Mouse (Mus musculus) hindbrain, embryonic 11.5 days (tissue): Measurements from ENCODE around the gene Rgmb. TPM values are rescaled to one million over a fixed set of nuclear protein-coding genes. Genes with fewer than 3 reads are reported as not detected.

Experiments used
- ATAC-seq: fragments of 200-750 bp; cut with Nextera tagmentation; 2 replicates; pipeline ENCODE4 v1.8.0; 2017; ENCODE audit warnings: mild to moderate bottlenecking, moderate TSS enrichment, moderate library complexity; ENCODE audit not compliant: low FRiP score
- DNase-seq: peaks from one replicate; pipeline ENCODE4 v3.0.0-alpha.2; 2015; ENCODE audit warnings: low spot score
- H3K27ac ChIP-seq: fragments of 300-500 bp; sonication (generic); 2 replicates; pipeline ENCODE4 v1.5.1; 2014; ENCODE audit warnings: mild to moderate bottlenecking, low read depth, low read length
- H3K27me3 ChIP-seq: fragments of 300-500 bp; sonication (generic); 2 replicates; pipeline ENCODE4 v1.6.1; 2014; ENCODE audit warnings: mild to moderate bottlenecking, low read length, moderate library complexity, mixed read lengths; ENCODE audit not compliant: control insufficient read depth, insufficient read depth
- H3K36me3 ChIP-seq: fragments of 300-500 bp; sonication (generic); 2 replicates; pipeline ENCODE4 v1.6.1; 2014; ENCODE audit warnings: mild to moderate bottlenecking, low read length, moderate library complexity, mixed read lengths; ENCODE audit not compliant: control insufficient read depth, insufficient read depth
- H3K4me1 ChIP-seq: fragments of 300-500 bp; sonication (generic); replicated peaks from 2 replicates; pipeline ENCODE4 v1.6.1; 2014; ENCODE audit warnings: low read length, mixed read lengths; ENCODE audit not compliant: control insufficient read depth, insufficient read depth
- H3K4me2 ChIP-seq: fragments of 300-500 bp; sonication (generic); replicated peaks from 2 replicates; pipeline ENCODE4 v1.6.1; 2014; ENCODE audit warnings: mild to moderate bottlenecking, low read depth, low read length
- H3K4me3 ChIP-seq: fragments of 300-500 bp; sonication (generic); 2 replicates; pipeline ENCODE4 v1.5.1; 2014; ENCODE audit warnings: low read depth, low read length
- H3K9ac ChIP-seq: fragments of 300-500 bp; sonication (generic); 2 replicates; pipeline ENCODE4 v1.6.1; 2014; ENCODE audit warnings: low read depth, low read length
- H3K9me3 ChIP-seq: fragments of 300-500 bp; sonication (generic); 2 replicates; pipeline ENCODE4 v1.6.1; 2016; ENCODE audit warnings: low read length; ENCODE audit not compliant: control insufficient read depth
- WGBS: fragments of 180-500 bp; shearing (Covaris S2); extraction: QIAGEN DNeasy Blood & Tissue Kit; methylation state at CpG from one replicate; pipeline ENCODE4 v1.1.7; 2014; 5-methylcytosine and 5-hydroxymethylcytosine counted together
- polyA plus RNA-seq: library from polyadenylated mRNA; unstranded; fragments of >200 nt; fragmentation: Nextera tagmentation; extraction: Ambion mirVana; gene quantifications from 2 replicates; pipeline ENCODE4 v1.2.1, GENCODE M21; 2014

The Rgmb gene
- polyA plus RNA-seq, 1 experiment from 2014 or later, result 102 TPM

DNA sequence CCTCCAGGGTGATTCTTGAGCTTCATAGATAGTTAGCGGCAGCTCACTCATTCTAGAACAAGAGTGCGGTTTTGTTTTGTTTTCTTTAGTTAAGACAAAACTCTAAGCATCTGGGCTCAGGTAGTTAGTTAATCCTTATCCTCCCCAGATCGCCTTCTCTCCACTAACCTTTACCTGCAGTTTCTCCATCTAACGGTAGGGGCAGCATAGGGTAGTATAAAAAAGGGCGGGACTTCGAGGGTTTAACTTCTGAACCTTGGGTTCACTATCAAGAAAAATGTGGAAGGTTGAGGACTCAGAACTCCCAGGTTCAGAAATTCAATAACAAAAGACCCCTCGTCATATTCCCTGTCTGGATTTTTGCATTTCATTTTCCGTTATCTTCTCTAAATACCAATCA lies 971 bp upstream of the Rgmb start:
- no peaks in the 10 kb centered on the region for H3K9me3 ChIP-seq
- ATAC-seq (no peak), DNase-seq (peak; percentile 84)
- no peaks in the 10 kb centered on the region for H3K27me3 ChIP-seq
- H3K4me2 ChIP-seq, result no peak overlapping the region
- H3K4me3 ChIP-seq, result no peak overlapping the region
- H3K36me3 ChIP-seq, result no peaks in the 10 kb centered on the region
- WGBS, result 15% methylated on average over 8 of the region's 8 CpGs
- no peak overlapping the region for H3K27ac ChIP-seq
- H3K9ac ChIP-seq, result no peak overlapping the region
- H3K4me1 ChIP-seq, result 0 out of 2 replicates have a peak, but pooled peaks cover 3% of the 10 kb centered on the region

DNA sequence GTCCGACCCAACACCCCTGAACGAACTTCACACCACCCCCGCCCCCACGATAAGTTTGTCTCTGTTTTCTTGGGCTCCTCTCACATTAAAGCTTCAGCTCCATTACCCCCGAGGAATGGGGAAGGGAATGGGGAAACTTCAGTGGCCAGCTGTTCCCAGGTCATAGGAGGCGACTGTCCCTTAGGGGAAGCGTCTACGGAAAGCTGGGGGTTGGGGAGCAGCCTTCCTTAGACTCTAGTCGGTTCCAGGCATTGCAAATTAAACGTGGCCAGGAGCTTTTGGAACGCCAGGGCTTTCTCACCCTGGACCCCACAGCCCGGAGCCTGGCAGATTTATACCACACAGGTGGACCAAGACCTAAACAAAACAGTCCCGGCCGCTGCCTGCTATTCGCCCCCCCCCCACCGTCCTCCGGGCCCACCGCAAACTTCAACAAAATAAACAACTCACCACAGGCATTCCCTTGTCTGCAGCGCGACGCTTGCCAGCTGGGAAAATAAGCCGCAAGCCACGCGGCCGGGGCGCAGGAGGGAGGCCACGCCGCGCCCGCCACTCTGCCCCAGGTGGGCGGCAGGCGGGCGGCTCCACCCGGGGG lies 571 bp downstream of the Rgmb start:
- Histone ChIP-seq H3K4me1 (0 out of 2 replicates have a peak, but pooled peaks cover 3% of the 10 kb centered on the region), H3K36me3 (no peaks in the 10 kb centered on the region), H3K9ac (peak overlapping the region; percentile 91), H3K9me3 (no peaks in the 10 kb centered on the region), H3K4me3 (peak overlapping the region; percentile 64), H3K27me3 (no peaks in the 10 kb centered on the region), H3K4me2 (peak overlapping the region; percentile 74), H3K27ac (peak overlapping the region; percentile 96)
- DNase-seq (no peak), ATAC-seq (no peak)
- WGBS, result under 1% methylated on average over 31 of the region's 34 CpGs

DNA sequence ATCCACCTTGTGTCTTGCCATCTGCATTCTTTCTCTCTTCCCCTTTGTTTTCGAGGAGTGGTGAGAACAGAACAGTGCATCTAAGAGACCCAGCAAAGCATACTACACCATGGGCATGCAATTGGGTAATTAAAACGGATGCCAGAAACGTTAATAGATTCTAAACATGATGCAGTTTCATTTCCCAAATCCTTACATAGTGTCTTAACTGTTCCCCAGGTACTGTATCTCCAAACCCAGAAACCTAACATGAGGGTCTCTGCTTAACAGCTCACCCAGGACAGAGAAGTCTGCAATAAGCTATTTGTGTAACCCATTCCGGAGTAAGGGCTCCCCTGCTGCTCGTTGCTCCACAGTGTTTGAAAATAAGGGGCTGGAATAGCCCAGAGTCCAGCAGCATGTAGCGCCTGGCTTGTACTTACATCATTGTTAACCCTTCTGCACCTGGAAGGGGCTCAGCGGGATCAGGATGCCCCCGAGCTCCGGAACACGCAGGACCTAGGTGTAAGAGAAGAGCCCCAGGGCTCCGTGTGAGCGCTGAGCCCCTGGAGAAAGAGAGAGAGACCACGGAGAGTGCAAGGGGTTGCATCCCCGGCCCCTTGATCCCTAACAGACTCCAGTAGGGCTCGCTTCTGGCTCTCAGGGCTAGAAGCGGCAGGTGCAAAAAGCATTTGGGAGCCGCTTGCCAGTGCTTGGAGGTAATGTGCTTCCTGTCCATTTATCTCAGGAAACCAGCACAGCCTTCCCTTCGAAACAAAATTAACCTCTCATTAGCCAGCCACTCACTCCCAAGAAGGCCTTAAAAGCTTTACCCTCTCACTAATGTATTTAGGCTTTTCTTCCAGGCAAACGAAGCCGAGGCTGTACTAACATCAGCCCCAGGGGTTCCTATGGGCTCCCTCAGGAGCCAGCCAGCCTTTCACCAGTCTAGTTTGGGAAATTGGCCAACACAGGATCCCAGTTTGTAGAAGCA lies 1.4 kb downstream of the Rgmb start:
- no peak for ATAC-seq
- Histone ChIP-seq H3K36me3 (no peaks in the 10 kb centered on the region), H3K4me2 (peak overlapping the region; percentile 74), H3K27ac (peak overlapping the region; percentile 96), H3K4me1 (0 out of 2 replicates have a peak, but pooled peaks cover 3% of the 10 kb centered on the region), H3K9ac (peak overlapping the region; percentile 91), H3K9me3 (no peaks in the 10 kb centered on the region), H3K4me3 (peak overlapping the region; percentile 64), H3K27me3 (no peaks in the 10 kb centered on the region)
- peak; percentile 65 for DNase-seq
- WGBS, result 1% methylated on average over 20 of the region's 20 CpGs

DNA sequence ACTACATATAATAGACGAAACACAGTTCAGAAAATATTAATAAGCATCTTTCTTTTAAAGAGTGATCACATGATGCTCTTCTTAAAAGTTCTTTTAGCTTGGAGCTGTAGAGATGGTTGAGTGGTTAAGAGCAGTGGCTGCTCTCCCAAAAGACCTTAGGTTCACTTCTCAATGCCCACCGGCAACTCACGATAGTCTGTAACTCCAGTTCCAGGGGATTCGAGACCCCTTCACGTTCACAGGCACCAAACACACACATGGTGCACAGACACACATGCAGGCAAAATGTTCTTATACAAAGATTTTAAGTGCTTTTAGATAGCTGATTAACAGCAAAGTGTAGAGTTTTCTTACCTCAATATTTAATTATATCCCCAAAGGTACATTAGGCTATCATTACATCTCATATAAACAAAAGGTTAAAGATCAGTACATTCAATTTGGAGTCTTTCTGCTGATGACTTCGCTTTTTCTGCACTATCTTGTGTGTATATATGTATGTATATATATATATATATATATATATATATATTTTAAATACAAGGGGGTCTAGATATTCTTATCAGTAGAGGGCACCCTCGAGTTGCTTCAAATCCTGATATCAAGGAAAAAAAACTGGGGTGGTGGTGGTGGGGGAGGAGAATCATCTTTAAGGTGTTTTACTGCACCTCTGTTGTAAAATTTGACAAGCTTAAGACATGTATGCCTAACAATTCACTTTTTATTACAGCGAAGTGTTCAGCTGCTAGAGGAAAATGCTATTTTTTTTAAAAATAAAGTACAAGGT lies 2.5 kb downstream of the Rgmb start:
- H3K9me3 ChIP-seq, result no peaks in the 10 kb centered on the region
- no peaks in the 10 kb centered on the region for H3K27me3 ChIP-seq
- DNase-seq, result no peak
- H3K36me3 ChIP-seq, result no peaks in the 10 kb centered on the region
- ATAC-seq, result no peak
- H3K27ac ChIP-seq, result peak overlapping the region; percentile 96
- whole genome bisulfite sequencing, result 52% methylated on average over 8 of the region's 8 CpGs
- peak overlapping the region; percentile 64 for H3K4me3 ChIP-seq
- H3K9ac ChIP-seq, result no peak overlapping the region; the same call in 1 of the 2 replicates
- H3K4me2 ChIP-seq, result peak overlapping the region; percentile 76
- H3K4me1 ChIP-seq, result 0 out of 2 replicates have a peak, but pooled peaks cover 3% of the 10 kb centered on the region

DNA sequence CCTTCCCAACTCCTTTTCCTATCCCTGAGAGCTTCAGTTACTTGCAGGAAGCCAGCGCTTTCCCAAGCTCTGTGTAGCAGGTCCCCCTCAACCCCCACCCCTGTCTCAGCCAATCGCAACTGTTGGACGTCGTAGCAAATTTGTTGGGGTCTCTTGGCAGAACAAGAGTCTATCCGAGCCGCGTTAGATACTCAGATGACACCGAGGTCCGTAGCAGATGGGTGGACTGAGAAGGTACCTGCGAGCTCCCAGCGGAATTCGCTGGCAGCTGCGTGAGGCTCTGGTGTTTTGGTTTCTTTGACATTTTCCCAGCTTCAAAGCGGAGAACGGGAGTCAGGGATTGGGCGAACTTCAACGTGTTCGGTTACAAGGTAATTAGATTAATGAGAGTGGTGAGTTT lies 3.9 kb downstream of the Rgmb start:
- Histone ChIP-seq H3K9ac (peak overlapping the region; percentile 58), H3K36me3 (no peaks in the 10 kb centered on the region), H3K27ac (peak overlapping the region; percentile 82), H3K4me3 (peak overlapping the region; percentile 98), H3K4me2 (peak overlapping the region; percentile 76), H3K9me3 (no peaks in the 10 kb centered on the region), H3K4me1 (0 out of 2 replicates have a peak, but pooled peaks cover 3% of the 10 kb centered on the region), H3K27me3 (no peaks in the 10 kb centered on the region)
- DNase-seq, result peak; percentile 60
- WGBS, result 0% methylated on average over 18 of the region's 18 CpGs
- ATAC-seq, result peak; percentile 30

DNA sequence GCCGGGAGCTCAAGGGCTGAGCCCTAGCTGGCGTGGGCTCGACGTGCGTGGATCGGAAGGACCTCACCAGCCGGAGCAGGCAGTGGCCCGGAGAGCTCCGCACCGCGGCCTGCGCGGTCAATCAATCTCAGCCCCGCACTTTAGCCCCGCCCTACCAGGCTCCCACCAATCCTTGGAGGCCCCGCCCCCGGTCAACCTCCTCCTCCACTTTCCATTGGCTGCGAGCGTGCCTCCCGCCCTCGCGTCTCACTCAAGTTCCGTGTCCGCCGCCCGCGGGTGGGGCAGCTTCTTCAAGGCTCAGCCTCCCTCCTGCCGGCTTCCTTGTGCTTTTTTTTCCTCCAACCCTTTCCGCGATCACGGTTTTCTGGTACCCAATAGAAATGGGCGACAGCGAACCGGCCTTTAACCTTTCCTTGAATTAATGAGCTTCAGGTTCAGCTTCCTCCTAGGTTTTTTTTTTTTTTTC lies 4.4 kb downstream of the Rgmb start:
- no peaks in the 10 kb centered on the region for H3K36me3 ChIP-seq
- no peaks in the 10 kb centered on the region for H3K27me3 ChIP-seq
- DNase-seq, result peak; percentile 98
- peak overlapping the region; percentile 94 for H3K27ac ChIP-seq
- peak overlapping the region; percentile 96 for H3K9ac ChIP-seq
- WGBS, result 0% methylated on average over 29 of the region's 34 CpGs
- 0 out of 2 replicates have a peak, but pooled peaks cover 3% of the 10 kb centered on the region for H3K4me1 ChIP-seq
- peak overlapping the region; percentile 76 for H3K4me2 ChIP-seq
- peak overlapping the region; percentile 98 for H3K4me3 ChIP-seq
- peak; percentile 91 for ATAC-seq
- H3K9me3 ChIP-seq, result no peaks in the 10 kb centered on the region

DNA sequence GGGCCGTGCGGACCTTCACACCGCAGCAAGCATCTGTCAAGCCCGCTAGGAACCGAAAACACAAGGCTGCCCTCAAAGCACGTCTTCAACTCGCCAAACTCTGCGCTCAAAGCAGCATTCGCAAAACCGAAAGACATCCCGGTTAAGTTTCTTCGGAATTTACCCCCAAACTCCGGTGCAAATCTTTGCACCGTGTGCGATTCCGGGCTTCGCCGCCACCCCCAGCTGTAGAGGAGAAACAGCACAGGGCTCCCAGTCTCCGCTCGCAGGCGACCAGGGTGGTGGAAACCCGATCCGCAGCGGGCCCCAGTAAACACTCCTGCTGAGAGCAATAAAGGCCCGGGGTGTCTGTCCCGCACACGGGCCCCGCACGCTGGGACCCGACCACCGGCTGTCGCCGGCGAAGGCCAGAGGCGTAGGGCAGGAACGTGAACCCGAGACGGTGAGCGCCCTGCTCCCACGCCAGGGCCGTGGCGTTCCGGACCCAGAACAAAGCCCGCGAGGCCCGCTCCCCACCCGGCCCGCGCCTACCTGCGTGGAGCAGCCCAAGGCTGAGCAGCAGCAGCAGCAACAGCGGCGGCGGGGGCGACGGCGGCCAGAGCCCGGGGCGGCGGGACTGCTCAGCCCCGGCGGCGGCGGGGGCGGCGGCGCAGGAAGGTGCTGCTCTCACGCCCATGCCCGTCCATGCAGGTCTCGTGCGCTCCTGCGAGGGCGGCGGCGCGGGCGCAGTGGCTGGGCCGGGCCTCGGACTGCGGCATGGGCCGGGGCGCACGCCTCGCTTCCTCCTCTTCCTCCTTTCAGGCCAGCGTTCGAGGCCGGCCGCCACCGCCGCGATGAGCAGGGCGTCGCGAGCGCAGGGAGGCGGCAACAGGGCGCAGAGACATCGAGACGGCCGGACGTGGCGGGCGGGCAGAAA lies 5.1 kb downstream of the Rgmb start:
- Histone ChIP-seq H3K27me3 (no peaks in the 10 kb centered on the region), H3K4me1 (0 out of 2 replicates have a peak, but pooled peaks cover 3% of the 10 kb centered on the region), H3K4me2 (peak overlapping the region; percentile 63), H3K27ac (peak overlapping the region; percentile 94), H3K36me3 (no peaks in the 10 kb centered on the region), H3K9ac (peak overlapping the region; percentile 96), H3K9me3 (no peaks in the 10 kb centered on the region), H3K4me3 (peak overlapping the region; percentile 98)
- peak; percentile 73 for DNase-seq
- under 1% methylated on average over 93 of the region's 102 CpGs for WGBS
- peak; percentile 56 for ATAC-seq
